Mouse (Mus musculus) adrenal gland, postnatal 25 days (tissue): ENCODE results near the gene Gm17606. TPM values are rescaled to one million over a fixed set of nuclear protein-coding genes. Genes with fewer than 3 reads are reported as not detected.
"Not testable (repeated sequence)": the region's sequence is repeated elsewhere in the genome, so short reads cannot be mapped to it uniquely, and the experiment has no call there.

Source experiments
- DNase-seq: peaks from one replicate; pipeline ENCODE4 v3.0.0; 2021; ENCODE audit warnings: mixed read lengths
- long read RNA-seq: library from polyadenylated mRNA; stranded (forward); transcript quantifications from one replicate; pipeline ENCODE4 v2.0.0, GENCODE M21; 2021
- total RNA-seq: library from RNA; stranded (reverse); gene quantifications from 2 replicates; pipeline ENCODE4 v1.2.3, GENCODE M21; 2021

Gene Gm17606
- not detected in 2 replicates for total RNA-seq
- long read RNA-seq, result 0 reads

GRCm38 (mm10) chr14:54640946-54641304 lies at the start of gene Gm17606:
TSS of gene Gm17606 (plus strand) at chr14:54640952.
- no peak for DNase-seq

DNA sequence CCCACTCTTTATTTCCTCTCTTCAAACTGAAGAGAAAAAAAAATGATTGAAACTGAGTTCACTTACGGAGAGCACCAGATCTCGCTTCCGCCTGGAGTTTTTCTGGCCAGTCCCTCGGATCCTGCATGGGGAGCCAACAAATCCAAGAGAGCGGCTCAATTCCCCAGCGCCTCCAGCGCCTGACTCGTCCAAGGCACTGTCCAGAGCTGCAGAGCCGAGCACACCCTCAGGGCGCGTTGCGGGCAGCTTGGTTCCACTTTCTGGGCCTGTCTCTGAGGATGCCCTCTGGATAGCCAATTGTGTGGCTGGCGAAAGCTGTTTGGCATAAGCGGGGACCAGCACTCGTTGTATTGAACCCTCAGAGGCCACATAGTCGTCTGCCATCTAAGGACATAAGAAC lies 49.7 kb upstream of the Gm17606 start:
- DNase-seq, result no peak

GRCm38 (mm10) chr14:54592319-54592934 lies 48.3 kb upstream of the Gm17606 start:
- DNase-seq, result peak; percentile 63

DNA sequence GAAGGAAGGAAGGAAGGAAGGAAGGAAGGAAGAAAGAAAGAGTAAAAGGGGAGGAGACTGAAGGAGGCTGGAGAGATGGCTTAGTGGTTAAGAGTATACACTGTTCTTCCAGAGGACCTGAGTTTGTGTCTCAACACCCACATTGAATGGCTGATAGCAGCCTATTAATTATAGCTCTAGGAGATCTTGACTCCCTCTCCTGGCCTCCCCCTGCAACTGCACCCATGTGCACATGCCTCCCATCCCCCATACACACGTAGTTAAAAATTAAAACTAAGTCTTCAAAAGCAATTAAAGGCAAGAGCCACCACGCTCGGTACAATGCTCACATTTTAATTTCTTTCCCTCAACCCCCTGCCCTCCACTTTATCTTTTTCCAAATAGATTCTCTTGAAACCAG lies 46.7 kb upstream of the Gm17606 start:
- DNase-seq, result no peak

DNA sequence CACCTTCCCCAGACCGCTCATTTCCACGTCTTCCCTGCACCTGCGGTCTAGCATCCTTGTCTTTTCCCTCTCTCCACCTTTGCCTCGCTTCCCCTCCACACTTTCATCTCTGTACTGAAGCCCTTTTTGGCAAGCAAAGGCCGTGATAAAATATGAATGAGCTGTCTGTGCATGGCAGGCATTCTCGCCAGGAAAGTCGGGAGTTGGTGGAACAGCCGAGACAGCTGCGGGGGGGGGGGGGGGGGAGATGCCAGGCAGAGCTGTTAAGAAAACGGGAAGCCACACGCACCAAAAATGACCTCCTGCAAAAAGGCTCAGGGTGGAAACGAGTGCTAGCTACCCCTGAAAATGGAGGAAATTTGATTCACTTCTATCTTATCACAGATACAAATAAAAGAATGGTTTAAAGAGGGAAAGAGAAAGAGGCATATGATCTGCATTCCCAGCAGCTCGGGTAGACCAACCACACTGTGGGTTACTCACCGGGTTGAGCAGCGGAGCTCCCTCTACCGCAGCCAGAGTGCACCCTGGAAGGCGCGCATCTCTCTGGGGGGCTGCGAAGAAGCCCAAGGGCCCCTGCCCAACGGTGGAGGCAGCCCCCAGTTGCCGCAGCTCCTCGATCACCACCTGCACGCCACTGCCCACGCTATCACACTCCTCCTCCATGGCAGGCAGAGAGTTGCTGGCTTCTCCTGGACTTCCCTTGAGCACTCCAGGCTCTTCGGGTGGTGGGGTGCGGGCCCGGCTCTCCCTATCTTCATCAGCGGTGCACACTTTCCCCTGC lies 45.9 kb upstream of the Gm17606 start:
- no peak for DNase-seq

GRCm38 (mm10) chr14:54597084-54597483 lies 43.7 kb upstream of the Gm17606 start:
- no peak for DNase-seq

DNA sequence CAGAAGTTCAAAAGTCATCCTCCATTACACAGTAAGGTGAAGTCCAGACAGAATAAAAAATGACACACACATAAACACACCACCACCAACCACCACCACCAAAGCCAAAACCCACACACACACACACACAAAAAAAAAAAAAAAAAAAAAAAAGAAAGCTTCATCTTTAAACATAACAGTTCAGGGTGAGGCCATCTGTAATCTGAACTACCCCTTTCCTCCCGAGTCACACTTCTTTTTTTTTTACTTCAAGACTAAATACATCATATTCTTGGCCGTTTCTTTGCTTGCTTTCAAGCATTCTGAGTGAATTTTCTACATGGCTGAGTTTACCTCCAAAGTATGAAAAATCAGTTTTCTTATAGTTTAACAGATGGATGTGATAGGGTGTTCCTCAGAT lies 39.2 kb upstream of the Gm17606 start:
- DNase-seq, result no peak

DNA sequence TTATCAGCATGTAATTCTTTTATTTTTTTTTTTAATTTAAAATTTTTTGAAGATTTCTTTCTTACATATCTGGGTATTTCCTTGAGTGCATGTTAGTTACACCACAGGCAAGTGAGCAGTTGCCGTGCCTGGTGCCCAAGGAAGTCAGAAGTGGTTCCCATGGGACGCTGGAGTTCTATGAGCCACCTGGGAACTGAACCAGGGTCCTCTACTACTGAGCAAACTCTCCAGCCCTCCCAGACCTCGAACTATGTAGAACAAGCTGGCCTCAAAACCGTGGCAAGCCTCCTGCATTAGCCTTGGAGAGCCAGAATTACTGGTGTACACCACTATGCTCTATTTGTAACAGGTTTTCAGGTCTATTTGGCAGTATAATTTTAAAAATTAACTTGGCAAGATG lies 38.1 kb upstream of the Gm17606 start:
- DNase-seq, result no peak

DNA sequence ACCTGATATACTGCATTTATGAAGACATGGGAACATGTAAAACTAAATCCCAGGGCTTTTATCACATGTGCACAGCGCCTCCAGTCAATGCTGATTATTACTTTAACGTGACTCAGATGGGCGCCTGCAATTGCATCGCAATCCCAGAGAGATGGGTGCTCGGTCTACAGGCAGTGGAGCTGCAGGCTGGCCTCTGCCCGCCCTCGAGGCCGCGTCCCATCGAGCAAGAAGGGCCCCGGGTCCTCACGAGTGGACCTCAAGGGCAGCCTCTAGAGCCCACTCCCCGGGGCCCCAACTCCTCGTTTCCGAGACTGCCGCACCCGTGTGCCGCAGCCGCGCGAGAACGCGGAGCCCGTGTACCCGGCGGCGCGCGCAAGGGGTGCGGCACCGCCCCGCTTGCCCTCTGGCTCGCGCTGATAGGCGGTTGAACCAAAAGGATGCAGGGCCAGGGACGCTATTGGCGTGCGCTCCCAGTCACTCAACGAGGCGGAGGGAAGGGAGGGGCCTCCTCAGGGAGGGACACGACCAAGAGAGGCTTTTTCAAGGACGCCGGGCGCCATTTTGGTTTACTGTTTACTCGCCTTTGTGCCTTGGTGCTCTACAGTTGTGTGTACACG lies 37.6 kb upstream of the Gm17606 start:
- peak; percentile 96 for DNase-seq

- no peak for DNase-seq
Measured at GRCm38 (mm10) chr14:54603686-54604085, 37.1 kb upstream of the Gm17606 start.

DNA sequence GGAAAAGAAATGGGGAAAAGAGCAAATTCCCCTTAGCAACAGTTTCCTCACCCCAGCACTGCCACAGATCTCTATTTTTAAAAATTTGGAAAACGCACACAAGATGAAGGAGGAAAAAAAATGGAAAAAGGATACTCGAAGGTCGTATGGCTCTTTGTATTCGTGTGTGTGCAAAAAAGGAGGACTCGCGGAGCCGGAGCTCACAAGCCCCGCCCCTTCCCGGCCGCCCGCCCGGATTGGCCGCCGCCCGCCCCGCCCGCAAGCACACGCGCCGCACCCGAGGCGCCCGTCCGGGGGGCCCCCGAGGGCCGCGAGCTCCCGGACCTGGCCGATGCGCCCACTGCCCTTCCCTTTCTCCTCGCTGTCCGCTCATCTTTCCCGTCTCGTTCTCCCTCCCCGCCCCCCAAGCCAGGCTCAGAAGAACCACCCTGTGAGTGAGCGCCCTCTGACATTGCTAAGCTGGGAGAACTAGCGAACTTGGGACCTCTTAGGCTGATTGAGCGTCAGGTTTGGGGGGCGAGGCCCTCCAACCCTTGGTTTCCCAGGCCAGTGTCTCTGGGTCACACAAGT lies 34.9 kb upstream of the Gm17606 start, which contains the start of gene 4931414P19Rik:
4931414P19Rik (minus strand) TSS at position 242 of the 570 bp plus-strand sequence.
- peak; percentile 91 for DNase-seq

GRCm38 (mm10) chr14:54607226-54607625 lies 33.5 kb upstream of the Gm17606 start:
- no peak for DNase-seq

DNA sequence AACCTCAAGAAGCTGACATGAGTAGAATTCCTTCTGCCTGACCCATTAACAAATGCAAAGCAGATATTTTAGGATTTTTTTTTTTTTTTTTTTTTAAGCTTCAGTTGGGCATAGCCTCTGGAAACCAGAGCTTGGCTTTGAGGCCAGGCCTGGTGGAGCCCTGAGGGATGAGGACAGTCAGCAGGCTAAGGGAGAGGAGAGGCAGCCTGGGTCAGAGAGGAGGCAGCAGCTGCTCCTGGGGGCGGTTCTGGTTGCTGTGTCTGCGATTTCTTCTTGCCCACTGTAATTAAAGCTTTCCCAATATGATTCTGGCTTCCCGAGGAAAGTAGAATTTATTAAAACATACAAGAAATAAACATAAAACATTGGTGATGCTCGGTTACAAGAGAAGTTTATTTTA lies 31.5 kb upstream of the Gm17606 start:
- DNase-seq, result no peak

GRCm38 (mm10) chr14:54609962-54610361 lies 30.8 kb upstream of the Gm17606 start:
- DNase-seq, result peak; percentile 38

- DNase-seq, result no peak
Measured at GRCm38 (mm10) chr14:54610648-54611047, 30.1 kb upstream of the Gm17606 start.

- DNase-seq, result not testable (repeated sequence)
Measured at GRCm38 (mm10) chr14:54614130-54614529, 26.6 kb upstream of the Gm17606 start.

DNA sequence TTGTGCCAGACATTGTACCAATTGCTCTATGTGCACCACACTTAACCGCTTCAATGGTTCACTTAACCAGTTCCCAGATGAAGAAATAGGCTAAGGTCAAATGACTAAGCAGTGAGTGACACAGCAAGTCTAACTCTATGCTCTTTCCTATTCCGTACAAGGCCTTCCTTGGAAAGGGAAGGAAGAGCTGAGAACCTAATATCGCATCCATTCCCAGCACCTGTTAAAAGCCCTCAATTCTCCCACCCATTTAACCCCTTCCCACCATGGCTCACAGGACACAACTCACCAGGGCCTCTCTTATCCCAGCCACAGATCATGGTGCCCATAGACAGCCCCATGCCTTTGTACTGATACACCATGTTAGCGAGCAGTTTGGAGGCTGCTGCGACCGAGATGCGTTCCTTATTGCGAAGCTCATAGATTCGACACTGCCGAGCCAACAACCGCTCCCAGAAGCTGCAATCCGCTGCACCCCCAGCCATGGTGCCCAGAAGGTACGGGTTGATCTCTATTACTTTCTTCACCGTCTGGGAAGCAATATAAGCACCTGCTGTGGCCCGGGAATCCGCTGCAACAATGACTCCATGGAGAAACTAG lies 24.4 kb upstream of the Gm17606 start:
- no peak for DNase-seq

- no peak for DNase-seq
Measured at GRCm38 (mm10) chr14:54617152-54617896, 23.4 kb upstream of the Gm17606 start.

DNA sequence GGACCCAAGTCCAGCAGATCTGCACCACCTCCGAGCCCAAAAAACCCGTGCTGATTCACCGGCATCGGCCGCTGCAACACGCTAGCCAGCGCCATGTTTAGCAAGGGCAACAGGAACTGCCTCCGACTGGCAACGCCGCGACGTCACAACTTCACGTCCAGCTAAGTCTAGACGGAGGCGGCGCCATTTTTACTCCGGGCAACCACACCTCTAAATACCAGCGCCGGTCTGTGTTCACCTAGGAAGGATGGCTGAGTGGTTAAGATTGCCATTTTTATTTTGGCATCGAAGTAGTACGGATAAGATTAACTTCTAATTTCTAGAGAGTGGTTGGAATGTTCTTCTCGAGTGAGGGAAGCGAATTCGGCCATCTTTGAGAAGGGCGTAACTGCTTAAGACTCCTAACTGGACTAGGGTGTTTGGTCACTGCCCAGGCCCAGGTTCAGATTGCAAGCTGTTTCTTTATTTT lies 22.8 kb upstream of the Gm17606 start, which contains the start of gene Psmb5:
Psmb5 (minus strand) TSS at position 126 of the 469 bp plus-strand sequence.
- DNase-seq, result peak; percentile 84

- DNase-seq, result no peak
Measured at GRCm38 (mm10) chr14:54621133-54621532, 19.6 kb upstream of the Gm17606 start, which contains the start of gene Psmb11. TSS of gene Psmb11 (plus strand) at chr14:54621433.

DNA sequence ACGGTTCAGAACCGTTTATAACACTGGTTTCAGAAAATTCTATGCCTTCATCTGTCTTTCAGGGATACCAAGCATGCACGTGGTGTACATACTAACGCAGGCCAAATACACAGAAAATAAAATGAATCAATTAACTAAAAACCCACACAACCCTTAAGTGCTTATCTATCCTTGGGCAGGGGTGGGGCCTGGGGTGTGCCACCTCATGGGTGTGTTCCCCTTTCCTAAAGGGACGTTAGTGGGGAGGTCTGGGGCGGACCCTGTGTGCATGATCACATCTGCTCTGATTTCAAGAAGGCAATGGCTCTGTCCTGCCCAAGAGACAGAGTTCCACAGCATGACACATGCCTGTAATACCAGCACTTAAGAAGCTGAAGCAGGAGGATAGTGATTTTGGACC lies 17.4 kb upstream of the Gm17606 start:
- no peak for DNase-seq

- no peak for DNase-seq
Measured at GRCm38 (mm10) chr14:54624976-54625375, 15.8 kb upstream of the Gm17606 start.
